Mouse (Mus musculus): ENCODE measurements around the gene Acin1.
"Not testable (repeated sequence)": the region's sequence is repeated elsewhere in the genome, so short reads cannot be mapped to it uniquely, and the experiment has no call there.

Acin1 gene

DNA sequence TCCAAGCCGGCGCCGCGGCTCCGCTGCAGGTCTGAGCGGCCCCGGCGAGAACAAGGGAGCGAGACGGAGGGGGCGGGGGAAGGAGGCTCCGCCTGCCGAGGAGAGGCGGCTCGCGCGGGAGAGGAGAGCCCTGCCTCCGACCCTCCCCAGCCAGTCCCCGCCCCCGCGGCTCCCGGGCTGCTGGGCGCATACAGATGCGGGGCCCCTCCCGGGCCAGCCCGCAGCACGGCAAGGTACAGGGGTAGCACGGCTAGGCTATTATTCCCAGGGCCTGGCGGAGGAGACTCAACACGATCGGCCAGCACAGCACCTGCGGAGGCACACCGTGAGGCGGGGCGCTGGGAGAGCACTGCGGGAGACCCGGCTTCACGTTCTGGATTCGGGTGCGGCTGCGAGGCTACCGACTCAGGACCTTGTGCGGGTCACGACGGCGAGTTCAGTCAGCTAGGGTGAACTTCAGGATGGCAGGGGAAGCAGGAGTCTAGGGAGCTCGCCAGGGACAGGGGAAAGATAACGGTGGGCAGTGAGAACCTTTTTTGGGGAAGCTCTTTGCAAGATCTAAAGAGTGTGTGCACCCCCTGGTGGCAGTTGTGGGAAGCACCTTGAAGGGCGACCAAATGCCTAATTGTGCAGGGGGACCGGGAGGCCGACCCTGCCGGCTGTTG lies 45.3 kb downstream of the Acin1 start, which contains the start of gene Cdh24:
Cdh24 (minus strand) TSS at position 60 of the 665 bp plus-strand sequence.
- DNase-seq = peak; percentile 92

- DNase-seq = no peak
These were observed 45.8 kb downstream of the Acin1 start, which contains the start of gene Gm17606 for GRCm38 (mm10) chr14:54640946-54641304. Gene Gm17606, plus strand, starts transcription at chr14:54640952.

DNA sequence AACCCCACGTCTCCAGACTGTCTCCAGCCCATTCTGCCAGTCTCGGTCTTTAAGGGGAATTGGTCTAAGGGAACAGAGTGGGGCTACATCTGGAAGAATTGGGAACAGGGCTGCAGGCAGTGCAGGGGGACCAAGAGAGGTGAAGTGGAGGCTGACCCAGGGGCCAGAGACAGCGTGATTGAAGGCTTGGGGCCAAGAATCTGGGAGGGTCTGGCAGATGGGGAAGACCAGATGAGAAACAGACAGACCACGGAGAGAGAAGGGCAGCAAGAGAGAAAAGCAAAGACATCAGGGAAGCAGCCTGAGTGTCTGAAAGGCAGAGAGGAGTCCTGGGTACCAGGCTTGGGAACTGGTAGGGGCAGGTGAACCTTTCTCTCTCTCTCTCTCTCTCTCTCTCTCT lies 46.6 kb downstream of the Acin1 start:
- DNase-seq = no peak

DNA sequence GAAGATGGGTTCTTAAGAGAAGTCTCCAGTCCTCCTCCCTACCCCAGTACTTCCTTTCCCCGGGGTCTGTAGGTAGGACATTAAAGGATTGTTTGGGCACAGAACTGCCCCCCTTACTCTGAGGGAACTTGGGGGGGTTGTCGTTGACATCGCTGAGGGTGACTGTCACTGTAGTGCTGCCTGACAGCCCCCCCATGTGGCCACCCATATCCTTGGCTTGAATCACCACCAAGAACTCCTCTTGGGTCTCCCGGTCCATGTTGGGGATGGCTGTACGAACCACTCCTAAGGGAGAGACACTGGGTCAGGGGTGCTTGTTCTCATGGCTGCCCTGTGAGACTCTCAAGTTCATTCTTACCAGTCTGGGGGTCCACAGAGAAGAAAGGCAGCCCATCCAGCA lies 48.5 kb downstream of the Acin1 start:
- no peak for DNase-seq

GRCm38 (mm10) chr14:54636954-54637353 lies 49.8 kb downstream of the Acin1 start:
- peak; percentile 69 for DNase-seq

GRCm38 (mm10) chr14:54634182-54634581 lies 52.5 kb downstream of the Acin1 start:
- peak; percentile 46 for DNase-seq

DNA sequence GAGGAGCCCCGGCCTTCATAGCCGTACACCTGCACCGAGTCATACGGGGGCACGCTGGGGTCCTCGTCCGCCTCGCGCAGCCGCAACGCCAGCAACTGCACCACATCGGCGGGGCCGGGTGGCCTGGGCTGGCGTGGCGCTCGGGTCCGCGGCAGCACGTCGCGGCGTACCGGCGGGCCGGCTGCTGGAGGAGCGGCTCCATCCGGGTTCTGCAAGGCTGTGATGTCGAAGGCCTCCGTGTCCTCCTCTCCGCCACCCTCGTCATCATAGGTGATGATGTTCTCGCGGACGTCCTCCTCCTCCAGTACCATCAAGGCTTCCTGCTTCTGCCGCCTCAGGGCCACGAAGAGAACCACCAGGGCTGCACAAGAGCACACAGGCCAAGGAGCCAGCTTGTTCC lies 54.5 kb downstream of the Acin1 start:
- DNase-seq = no peak

DNA sequence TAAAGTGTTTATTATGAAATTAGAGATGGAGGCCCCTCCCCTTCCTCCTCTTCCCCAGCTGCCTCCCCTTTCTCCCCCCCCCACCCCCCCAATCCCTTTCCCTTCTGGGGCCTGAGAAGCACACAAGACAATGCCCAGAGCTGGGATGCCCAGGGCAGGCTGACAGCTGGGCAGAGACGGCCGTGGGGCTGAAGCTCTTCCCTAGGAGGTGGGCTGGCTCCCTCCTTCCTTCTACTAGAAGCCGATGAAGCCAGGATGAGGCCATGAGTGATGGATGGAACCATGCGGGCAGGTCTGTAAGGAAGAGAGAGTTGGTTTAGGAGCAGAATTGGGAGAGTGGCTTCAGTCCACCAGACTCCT lies 55.5 kb downstream of the Acin1 start:
- peak; percentile 47 for DNase-seq

- DNase-seq = peak; percentile 67
These were observed 56.0 kb downstream of the Acin1 start for GRCm38 (mm10) chr14:54630583-54631239.

GRCm38 (mm10) chr14:54629797-54630196 lies 56.9 kb downstream of the Acin1 start:
- DNase-seq = no peak

GRCm38 (mm10) chr14:54628103-54628502 lies 58.6 kb downstream of the Acin1 start:
- DNase-seq = no peak

DNA sequence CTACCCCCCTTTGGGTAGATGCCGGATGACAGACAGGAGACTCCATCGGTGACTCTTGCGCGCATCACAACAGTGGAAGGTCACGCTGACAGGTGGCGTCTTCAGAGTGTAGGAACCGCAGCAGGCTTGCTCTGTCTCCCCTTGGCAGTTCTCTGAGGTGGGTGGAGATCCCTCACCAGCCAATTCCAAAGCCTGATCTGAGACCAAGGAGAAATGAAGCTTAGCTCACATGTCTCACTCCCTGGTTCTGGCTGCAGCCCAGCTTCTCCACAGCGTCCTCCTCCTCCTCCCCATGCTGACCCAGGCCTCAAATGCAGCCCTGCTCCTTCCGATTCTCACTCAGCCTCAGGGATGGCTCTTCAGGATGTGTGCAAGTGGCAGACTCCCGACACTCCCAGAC lies 61.8 kb downstream of the Acin1 start:
- DNase-seq = no peak

DNA sequence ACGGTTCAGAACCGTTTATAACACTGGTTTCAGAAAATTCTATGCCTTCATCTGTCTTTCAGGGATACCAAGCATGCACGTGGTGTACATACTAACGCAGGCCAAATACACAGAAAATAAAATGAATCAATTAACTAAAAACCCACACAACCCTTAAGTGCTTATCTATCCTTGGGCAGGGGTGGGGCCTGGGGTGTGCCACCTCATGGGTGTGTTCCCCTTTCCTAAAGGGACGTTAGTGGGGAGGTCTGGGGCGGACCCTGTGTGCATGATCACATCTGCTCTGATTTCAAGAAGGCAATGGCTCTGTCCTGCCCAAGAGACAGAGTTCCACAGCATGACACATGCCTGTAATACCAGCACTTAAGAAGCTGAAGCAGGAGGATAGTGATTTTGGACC lies 63.4 kb downstream of the Acin1 start:
- DNase-seq = no peak

DNA sequence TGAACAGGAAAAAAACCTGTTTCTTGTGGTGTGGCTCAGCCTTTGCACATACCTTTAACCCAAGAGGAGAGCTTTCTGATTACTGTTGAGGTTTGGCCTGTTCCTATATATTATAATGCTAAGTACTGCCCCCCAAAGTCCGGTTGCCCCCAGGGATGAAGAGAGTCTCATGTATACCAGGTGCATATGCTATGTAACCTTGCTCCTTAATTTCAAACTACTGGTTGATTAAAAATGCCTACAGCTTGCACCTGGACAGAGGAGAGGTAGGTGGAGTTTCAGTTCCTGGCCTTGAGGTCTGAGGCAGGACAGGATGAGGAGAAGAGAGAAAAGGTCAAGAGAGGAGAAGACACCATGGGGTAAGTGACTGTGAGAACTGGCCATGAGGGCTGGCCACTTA lies 65.6 kb downstream of the Acin1 start, which contains the start of gene Psmb11:
Psmb11 (plus strand) TSS at position 301 of the 400 bp plus-strand sequence.
- no peak for DNase-seq

DNA sequence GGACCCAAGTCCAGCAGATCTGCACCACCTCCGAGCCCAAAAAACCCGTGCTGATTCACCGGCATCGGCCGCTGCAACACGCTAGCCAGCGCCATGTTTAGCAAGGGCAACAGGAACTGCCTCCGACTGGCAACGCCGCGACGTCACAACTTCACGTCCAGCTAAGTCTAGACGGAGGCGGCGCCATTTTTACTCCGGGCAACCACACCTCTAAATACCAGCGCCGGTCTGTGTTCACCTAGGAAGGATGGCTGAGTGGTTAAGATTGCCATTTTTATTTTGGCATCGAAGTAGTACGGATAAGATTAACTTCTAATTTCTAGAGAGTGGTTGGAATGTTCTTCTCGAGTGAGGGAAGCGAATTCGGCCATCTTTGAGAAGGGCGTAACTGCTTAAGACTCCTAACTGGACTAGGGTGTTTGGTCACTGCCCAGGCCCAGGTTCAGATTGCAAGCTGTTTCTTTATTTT lies 68.8 kb downstream of the Acin1 start, which contains the start of gene Psmb5:
Psmb5 (minus strand) TSS at position 126 of the 469 bp plus-strand sequence.
- DNase-seq = peak; percentile 95

DNA sequence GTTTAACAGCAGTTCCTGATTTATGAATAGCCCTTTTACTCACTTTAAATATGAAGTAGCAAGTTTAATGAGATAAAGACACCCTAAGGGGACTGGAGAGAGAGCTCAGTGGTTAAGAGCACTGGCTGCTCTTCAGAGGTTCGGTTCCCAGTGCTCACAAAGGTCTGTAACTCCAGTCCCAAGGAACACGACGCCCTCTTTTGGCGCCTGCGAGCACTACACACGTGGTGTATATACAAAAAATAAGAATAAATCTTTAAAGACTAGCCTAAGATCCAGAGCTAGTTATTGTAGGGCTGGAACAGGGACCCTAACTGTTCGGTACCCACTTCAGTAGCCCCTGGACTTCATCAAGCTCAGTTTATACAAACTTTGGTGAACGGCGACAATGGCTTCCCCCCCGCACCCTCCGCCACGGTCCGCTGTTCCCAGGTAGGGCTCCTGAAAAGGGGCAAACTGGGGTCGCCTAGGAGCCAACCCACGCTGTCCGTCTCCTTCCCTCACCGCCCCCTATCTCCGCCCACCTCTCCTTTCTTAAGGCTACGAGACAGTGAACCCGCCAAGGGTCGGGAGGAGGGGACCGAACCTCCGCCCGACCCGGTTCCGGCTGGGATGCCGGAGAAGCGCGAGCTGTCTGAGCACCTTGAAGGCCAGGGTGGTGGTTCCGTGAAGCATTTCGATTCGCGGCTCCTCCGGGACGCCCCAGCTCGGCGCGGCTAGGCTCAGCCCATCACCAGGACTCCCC lies 69.4 kb downstream of the Acin1 start:
- no peak for DNase-seq

DNA sequence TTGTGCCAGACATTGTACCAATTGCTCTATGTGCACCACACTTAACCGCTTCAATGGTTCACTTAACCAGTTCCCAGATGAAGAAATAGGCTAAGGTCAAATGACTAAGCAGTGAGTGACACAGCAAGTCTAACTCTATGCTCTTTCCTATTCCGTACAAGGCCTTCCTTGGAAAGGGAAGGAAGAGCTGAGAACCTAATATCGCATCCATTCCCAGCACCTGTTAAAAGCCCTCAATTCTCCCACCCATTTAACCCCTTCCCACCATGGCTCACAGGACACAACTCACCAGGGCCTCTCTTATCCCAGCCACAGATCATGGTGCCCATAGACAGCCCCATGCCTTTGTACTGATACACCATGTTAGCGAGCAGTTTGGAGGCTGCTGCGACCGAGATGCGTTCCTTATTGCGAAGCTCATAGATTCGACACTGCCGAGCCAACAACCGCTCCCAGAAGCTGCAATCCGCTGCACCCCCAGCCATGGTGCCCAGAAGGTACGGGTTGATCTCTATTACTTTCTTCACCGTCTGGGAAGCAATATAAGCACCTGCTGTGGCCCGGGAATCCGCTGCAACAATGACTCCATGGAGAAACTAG lies 70.4 kb downstream of the Acin1 start:
- DNase-seq = no peak

GRCm38 (mm10) chr14:54614130-54614529 lies 72.6 kb downstream of the Acin1 start:
- DNase-seq = not testable (repeated sequence)

- peak; percentile 41 for DNase-seq
These were observed 76.1 kb downstream of the Acin1 start for GRCm38 (mm10) chr14:54610648-54611047.

DNA sequence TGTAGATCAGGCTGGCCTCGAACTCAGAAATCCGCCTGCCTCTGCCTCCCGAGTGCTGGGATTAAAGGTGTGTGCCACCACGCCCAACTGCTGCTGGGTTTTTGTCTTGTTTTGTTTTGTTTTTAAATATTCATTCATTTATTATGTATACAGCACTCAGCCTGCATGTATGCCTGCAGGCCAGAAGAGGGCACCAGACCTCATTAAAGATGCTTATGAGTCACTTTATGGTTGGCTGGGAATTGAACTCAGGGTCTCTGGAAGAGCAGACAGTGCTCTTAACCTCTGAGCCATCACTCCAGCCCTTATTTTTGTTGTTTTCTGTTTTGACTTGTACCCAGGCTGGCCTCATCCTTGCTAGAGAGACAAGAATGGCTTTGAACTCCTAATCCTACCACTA lies 76.8 kb downstream of the Acin1 start:
- peak; percentile 62 for DNase-seq

GRCm38 (mm10) chr14:54609245-54609644 lies 77.5 kb downstream of the Acin1 start:
- DNase-seq = no peak

GRCm38 (mm10) chr14:54607226-54607625 lies 79.5 kb downstream of the Acin1 start:
- peak; percentile 68 for DNase-seq

DNA sequence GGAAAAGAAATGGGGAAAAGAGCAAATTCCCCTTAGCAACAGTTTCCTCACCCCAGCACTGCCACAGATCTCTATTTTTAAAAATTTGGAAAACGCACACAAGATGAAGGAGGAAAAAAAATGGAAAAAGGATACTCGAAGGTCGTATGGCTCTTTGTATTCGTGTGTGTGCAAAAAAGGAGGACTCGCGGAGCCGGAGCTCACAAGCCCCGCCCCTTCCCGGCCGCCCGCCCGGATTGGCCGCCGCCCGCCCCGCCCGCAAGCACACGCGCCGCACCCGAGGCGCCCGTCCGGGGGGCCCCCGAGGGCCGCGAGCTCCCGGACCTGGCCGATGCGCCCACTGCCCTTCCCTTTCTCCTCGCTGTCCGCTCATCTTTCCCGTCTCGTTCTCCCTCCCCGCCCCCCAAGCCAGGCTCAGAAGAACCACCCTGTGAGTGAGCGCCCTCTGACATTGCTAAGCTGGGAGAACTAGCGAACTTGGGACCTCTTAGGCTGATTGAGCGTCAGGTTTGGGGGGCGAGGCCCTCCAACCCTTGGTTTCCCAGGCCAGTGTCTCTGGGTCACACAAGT lies 80.9 kb downstream of the Acin1 start, which contains the start of gene 4931414P19Rik:
4931414P19Rik (minus strand) TSS at position 242 of the 570 bp plus-strand sequence.
- DNase-seq = peak; percentile 87

All from retina, postnatal 1 day (tissue).